Mouse (Mus musculus) right cerebral cortex, adult 18-20 months (tissue): ENCODE results near the gene Tmem135.

Experiments used
- DNase-seq: peaks from one replicate; pipeline ENCODE4 v3.0.0; 2022; ENCODE audit warnings: mixed read lengths

The Tmem135 gene

GRCm38 (mm10) chr7:89174430-89174829 lies 229.6 kb downstream of the Tmem135 start:
- DNase-seq, result no peak

- DNase-seq, result no peak
These were observed 231.0 kb downstream of the Tmem135 start for GRCm38 (mm10) chr7:89173018-89173417.

- no peak for DNase-seq
These were observed 232.1 kb downstream of the Tmem135 start for GRCm38 (mm10) chr7:89171790-89172467.

- DNase-seq, result peak; percentile 78
These were observed 235.4 kb downstream of the Tmem135 start for GRCm38 (mm10) chr7:89168606-89169005.

GRCm38 (mm10) chr7:89165528-89165927 lies 238.5 kb downstream of the Tmem135 start:
- no peak for DNase-seq

GRCm38 (mm10) chr7:89161610-89162378 lies 242.2 kb downstream of the Tmem135 start:
- DNase-seq, result no peak

GRCm38 (mm10) chr7:89157356-89157755 lies 246.7 kb downstream of the Tmem135 start:
- no peak for DNase-seq

GRCm38 (mm10) chr7:89156629-89157028 lies 247.4 kb downstream of the Tmem135 start:
- no peak for DNase-seq

- DNase-seq, result no peak
These were observed 248.3 kb downstream of the Tmem135 start for GRCm38 (mm10) chr7:89155741-89156140.

GRCm38 (mm10) chr7:89155223-89155622 lies 248.8 kb downstream of the Tmem135 start:
- DNase-seq, result no peak

- no peak for DNase-seq
These were observed 252.7 kb downstream of the Tmem135 start for GRCm38 (mm10) chr7:89151345-89151744.

- no peak for DNase-seq
These were observed 263.3 kb downstream of the Tmem135 start for GRCm38 (mm10) chr7:89140640-89141300.

- no peak for DNase-seq
These were observed 269.0 kb downstream of the Tmem135 start for GRCm38 (mm10) chr7:89134884-89135511.

- DNase-seq, result peak; percentile 53
These were observed 277.7 kb downstream of the Tmem135 start for GRCm38 (mm10) chr7:89126063-89126882.

GRCm38 (mm10) chr7:89116261-89116664 lies 287.8 kb downstream of the Tmem135 start:
- DNase-seq, result no peak

- DNase-seq, result no peak
These were observed 288.4 kb downstream of the Tmem135 start for GRCm38 (mm10) chr7:89115633-89116032.

GRCm38 (mm10) chr7:89106421-89106820 lies 297.6 kb downstream of the Tmem135 start:
- DNase-seq, result no peak

- no peak for DNase-seq
These were observed 304.3 kb downstream of the Tmem135 start for GRCm38 (mm10) chr7:89099756-89100155.
